Mouse (Mus musculus) spleen, adult 2 months (tissue): ENCODE measurements around the gene Dhrs3. TPM values are rescaled to one million over a fixed set of nuclear protein-coding genes. Genes with fewer than 3 reads are reported as not detected.

Experiments used
- DNase-seq, 2 experiments: peaks; one replicate each; pipeline versions ENCODE4 v3.0.0 to v3.0.0-alpha.2; 2012 to 2021; ENCODE audit warnings: low spot score in 2 of 2, low read depth in 1 of 2
- H3K27ac ChIP-seq: fragments of 200-500 bp; 2 replicates; pipeline ENCODE4 v1.5.1; 2012; ENCODE audit warnings: low read length, inconsistent platforms; ENCODE audit not compliant: insufficient read depth
- H3K27me3 ChIP-seq: fragments of 200-500 bp; 2 replicates; pipeline ENCODE4 v1.6.1; 2012; ENCODE audit warnings: mild to moderate bottlenecking, moderate library complexity, low read length, inconsistent platforms; ENCODE audit not compliant: control insufficient read depth, insufficient read depth
- H3K36me3 ChIP-seq: fragments of 200-500 bp; 2 replicates; pipeline ENCODE4 v1.6.1; 2012; ENCODE audit warnings: mild to moderate bottlenecking, low read length, inconsistent platforms; ENCODE audit not compliant: control insufficient read depth, insufficient read depth
- H3K4me1 ChIP-seq: fragments of 200-500 bp; 2 replicates; pipeline ENCODE4 v1.6.1; 2011; ENCODE audit warnings: inconsistent platforms; ENCODE audit not compliant: control insufficient read depth, insufficient read depth, insufficient read length
- H3K4me3 ChIP-seq: fragments of 200-500 bp; 2 replicates; pipeline ENCODE4 v1.5.1; 2011; ENCODE audit warnings: mild to moderate bottlenecking, inconsistent platforms; ENCODE audit not compliant: insufficient read depth, insufficient read length; ENCODE audit errors: extremely low read depth
- CTCF ChIP-seq: fragments of 200-500 bp; IDR thresholded peaks from 2 replicates; pipeline ENCODE4 v1.5.1; 2011; ENCODE audit warnings: mild to moderate bottlenecking, inconsistent platforms; ENCODE audit not compliant: insufficient read depth, insufficient read length, insufficient replicate concordance; ENCODE audit errors: extremely low read depth
- POLR2A ChIP-seq: fragments of 200-500 bp; IDR thresholded peaks from 2 replicates; pipeline ENCODE4 v1.6.1; 2011; ENCODE audit warnings: low read depth, low read length, inconsistent platforms
- WGBS: fragments of 180-500 bp; shearing (Covaris S2); methylation state at CpG from one replicate; pipeline ENCODE4 v1.1.7; 2018; 5-methylcytosine and 5-hydroxymethylcytosine counted together
- polyA plus RNA-seq: library from polyadenylated mRNA; depleted of rRNA; stranded (reverse); fragments of >200 nt; gene quantifications from 2 replicates; pipeline ENCODE4 v1.2.3, GENCODE M21; 2012

The Dhrs3 gene
- polyA plus RNA-seq, 1 experiment = 33.9 TPM

DNA sequence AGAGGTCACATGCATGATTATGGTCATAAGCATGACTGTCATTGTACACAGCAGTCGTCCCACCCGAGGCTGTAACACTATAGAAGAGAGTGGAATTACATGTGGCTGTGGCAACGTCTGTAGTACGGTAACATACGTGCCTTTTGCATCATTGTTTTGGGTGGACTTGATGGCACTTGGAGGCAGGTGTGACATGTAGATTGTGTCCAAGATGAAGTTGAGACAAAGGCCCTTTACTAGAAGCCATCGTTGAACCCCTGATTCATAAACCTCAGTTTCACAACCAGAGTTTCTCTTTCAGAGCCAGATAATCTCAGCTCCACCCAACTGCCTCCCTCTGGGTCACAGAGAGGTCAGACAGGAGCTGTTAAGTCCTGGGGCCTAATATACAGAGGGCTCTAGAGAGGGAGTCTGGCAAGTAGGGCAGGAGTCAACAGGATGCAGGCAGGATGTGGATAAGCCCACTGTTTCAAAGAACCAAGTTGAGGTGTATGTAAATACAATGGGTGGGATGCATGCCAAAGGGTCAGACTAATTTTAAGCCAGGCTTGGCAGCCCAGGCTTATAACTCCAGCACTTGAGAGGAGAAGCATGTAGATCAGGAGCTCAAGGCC is 5.5 kb downstream of the Dhrs3 start:
- peaks cover 6% of the 10 kb centered on the region; the same call in 1 of the 2 replicates for H3K4me1 ChIP-seq
- no peak overlapping the region for H3K27ac ChIP-seq
- H3K36me3 ChIP-seq = no peaks in the 10 kb centered on the region
- 57% methylated on average over 6 of the region's 6 CpGs for WGBS
- H3K4me3 ChIP-seq = no peak overlapping the region
- no peak for TF ChIP-seq POLR2A
- TF ChIP-seq CTCF = no peak
- no peak for DNase-seq
- no peaks in the 10 kb centered on the region for H3K27me3 ChIP-seq

DNA sequence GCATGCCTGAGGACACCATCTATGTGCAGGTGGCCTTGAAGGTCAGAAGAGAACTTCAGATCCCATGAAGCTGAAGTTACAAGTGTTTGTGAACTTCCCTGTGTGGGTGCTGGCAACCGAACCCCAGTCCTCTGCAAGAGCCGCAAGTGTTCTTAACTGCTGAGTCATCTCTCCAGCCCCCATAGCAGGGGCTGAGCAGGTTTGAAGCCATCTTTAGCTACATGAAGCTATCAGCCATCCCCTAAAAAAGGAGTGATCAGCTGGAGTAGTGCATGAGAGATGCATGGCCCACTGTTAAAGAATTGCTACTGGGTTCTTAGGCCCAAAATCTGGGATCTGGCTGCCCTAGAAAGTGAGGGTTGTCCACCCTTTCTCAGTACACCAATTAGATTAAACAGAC is 6.1 kb downstream of the Dhrs3 start:
- no peak for DNase-seq
- Histone ChIP-seq H3K27me3 (no peaks in the 10 kb centered on the region), H3K27ac (no peak overlapping the region), H3K4me1 (peaks cover 6% of the 10 kb centered on the region; the same call in 1 of the 2 replicates), H3K36me3 (no peaks in the 10 kb centered on the region), H3K4me3 (no peak overlapping the region)
- WGBS = 97% methylated on average over 2 of the region's 2 CpGs
- TF ChIP-seq POLR2A (no peak), CTCF (no peak)

DNA sequence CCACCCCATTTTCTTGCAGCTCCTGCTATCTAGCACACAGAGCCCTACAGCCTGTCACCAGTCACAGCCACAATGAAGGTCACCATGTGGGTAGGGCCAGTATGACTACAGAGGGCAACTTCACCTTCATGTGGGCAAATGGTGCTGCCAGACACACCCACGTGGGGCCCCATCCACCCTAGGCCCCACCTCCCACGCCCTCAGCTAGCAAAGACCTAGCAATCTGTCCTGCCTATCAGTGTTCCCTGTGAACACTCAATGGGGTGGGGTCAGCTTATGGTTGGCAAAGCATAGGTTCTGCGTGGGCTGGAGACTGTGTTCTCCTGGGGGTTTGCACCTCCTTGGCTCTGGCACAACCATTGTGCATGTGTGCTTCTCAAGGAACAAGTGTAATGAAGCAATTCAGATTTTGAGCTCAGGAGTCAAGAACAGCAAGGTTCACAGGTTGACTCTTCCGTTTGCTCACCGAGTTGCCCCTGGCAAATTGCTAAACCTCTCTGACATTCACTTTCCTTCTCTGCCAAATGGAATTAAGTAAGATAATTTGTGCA is 9.0 kb downstream of the Dhrs3 start:
- Histone ChIP-seq H3K4me1 (peaks cover 13% of the 10 kb centered on the region; the same call in 1 of the 2 replicates), H3K4me3 (no peak overlapping the region), H3K36me3 (no peaks in the 10 kb centered on the region), H3K27me3 (no peaks in the 10 kb centered on the region), H3K27ac (no peak overlapping the region)
- TF ChIP-seq CTCF = no peak
- no peak for TF ChIP-seq POLR2A
- no peak for DNase-seq
- 65% methylated on average over 5 of the region's 5 CpGs for WGBS

DNA sequence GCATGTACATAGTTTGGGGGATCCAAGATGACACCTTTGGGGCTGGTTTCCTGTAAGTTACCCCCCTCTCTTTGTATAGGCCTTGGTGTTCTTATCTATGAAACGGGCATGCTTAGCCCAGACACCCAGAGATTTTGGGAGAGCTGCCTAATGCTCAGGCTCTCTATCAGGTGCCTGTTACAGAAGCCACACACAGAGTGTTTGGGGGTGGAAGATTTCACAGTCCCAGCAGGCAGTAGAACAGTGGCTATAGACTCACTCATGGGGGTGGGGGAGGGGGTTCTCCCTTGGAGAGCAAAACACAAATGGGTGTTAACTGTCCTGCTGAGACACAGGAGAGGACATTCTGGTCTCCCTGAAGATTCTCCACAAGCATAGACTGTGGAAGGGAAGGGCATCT is 10.5 kb downstream of the Dhrs3 start:
- Histone ChIP-seq H3K4me1 (peaks cover 10% of the 10 kb centered on the region; the same call in 1 of the 2 replicates), H3K36me3 (no peaks in the 10 kb centered on the region), H3K27me3 (no peaks in the 10 kb centered on the region), H3K27ac (no peak overlapping the region), H3K4me3 (no peak overlapping the region)
- 82% methylated on average over 1 of the region's 1 CpGs for WGBS
- DNase-seq = no peak
- no peak for TF ChIP-seq POLR2A
- no peak for TF ChIP-seq CTCF

DNA sequence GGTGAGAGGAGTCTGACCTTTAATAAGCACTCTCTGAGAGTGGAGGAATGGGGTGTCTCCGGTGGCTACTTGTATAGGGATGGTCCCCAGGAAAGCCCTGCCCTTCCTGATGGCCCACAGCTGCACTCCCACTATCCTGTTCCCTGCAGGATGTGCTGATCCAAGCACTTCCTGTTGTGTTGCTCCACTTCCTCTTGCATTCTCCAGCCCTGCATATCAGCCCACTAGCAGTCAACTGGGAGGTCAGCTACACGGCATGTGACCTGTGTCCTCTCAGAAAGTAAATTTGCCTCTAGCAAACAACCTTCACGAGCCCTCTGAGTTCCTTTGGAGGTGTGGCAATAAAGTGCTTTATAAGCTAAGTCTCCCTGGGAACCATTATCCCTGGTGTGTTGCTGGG is 11.3 kb downstream of the Dhrs3 start:
- TF ChIP-seq CTCF (no peak), POLR2A (no peak)
- Histone ChIP-seq H3K36me3 (no peaks in the 10 kb centered on the region), H3K27ac (peak overlapping the region; percentile 10; the same call in 1 of the 2 replicates), H3K4me3 (no peak overlapping the region), H3K27me3 (no peaks in the 10 kb centered on the region), H3K4me1 (peaks cover 10% of the 10 kb centered on the region; the same call in 1 of the 2 replicates)
- no peak for DNase-seq
- WGBS = 68% methylated on average over 3 of the region's 3 CpGs

DNA sequence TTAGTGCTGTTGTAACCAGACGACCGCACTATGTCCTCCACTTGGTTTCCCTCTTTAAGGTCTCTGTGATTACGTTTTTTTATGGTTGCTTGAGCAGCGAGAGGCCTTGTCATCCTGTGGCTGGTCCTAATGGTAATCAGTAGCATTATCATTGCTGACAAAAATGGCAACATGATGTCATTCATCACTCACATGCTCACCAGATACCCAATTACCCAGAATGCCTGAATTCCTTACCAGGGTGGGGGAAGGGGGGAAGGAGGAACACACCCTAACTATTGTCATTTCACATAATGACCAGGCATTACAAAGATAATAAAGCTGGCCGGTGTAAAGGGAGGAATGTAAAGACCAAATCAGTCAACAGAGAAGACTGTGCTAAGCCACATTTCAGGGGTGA is 12.5 kb downstream of the Dhrs3 start:
- no peak for DNase-seq
- no peaks in the 10 kb centered on the region for H3K27me3 ChIP-seq
- no peaks in the 10 kb centered on the region for H3K36me3 ChIP-seq
- H3K4me1 ChIP-seq = peaks cover 10% of the 10 kb centered on the region; the same call in 1 of the 2 replicates
- TF ChIP-seq POLR2A = no peak
- no peak for TF ChIP-seq CTCF
- 88% methylated on average over 5 of the region's 5 CpGs for WGBS
- no peak overlapping the region for H3K27ac ChIP-seq
- no peak overlapping the region for H3K4me3 ChIP-seq
